Mouse (Mus musculus) thymus, adult 2 months (tissue): ENCODE results near the gene Plxnd1.

Experiments
- CTCF ChIP-seq: fragments of 200-500 bp; IDR thresholded peaks from 2 replicates; pipeline ENCODE4 v1.5.1; 2012; ENCODE audit warnings: mild to moderate bottlenecking, control low read depth, low read length, moderate library complexity, borderline replicate concordance; ENCODE audit not compliant: control insufficient read depth, poor library complexity, insufficient read depth; ENCODE audit errors: extremely low read depth
- POLR2A ChIP-seq: fragments of 200-500 bp; IDR thresholded peaks from 2 replicates; pipeline ENCODE4 v1.6.1; 2012; ENCODE audit warnings: mild to moderate bottlenecking, low read length, control low read depth, moderate library complexity; ENCODE audit not compliant: control insufficient read depth, poor library complexity, insufficient read depth; ENCODE audit errors: extremely low read depth

- no peak for TF ChIP-seq CTCF
- no peak for TF ChIP-seq POLR2A
Measured at GRCm38 (mm10) chr6:115955169-115955568, 39.6 kb downstream of the Plxnd1 start.
